15 mouse cellular contexts compared by ENCODE assay signal in the genomic region with DNA sequence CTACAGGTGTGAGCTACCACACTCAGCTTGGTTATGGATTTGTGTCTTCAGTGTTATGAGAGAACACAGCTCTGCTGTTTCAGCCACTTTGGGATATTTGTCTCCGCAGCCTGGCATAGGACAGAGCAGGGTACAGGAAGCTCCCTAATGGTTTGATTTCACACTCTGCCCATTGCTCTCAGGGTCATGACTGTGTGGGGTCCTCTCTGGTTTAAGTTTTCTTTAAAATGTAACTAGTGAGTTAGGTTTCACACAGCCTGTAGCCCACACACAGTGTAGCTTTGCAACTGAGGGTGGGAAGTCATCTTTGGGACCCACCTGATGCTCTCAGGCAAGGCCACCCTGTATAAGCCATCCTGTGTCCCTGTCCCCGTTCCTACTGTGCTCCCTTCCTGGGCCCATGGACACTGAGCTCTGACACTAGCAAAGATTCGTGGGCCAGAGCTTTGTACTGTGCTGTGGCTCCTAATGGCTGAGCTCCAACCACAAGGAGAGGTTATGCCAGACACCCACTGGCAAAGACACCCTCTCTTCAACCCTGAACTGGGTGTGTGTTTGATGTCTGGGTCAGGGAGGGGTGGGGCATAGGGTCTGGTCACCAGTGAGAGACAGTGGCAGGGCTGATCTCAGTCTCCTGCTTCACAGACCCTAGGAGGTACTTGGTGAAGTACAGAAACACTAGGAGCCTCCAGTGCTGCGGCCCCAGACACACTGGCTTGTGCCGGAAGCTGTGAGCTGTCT. TPM values are rescaled to one million over a fixed set of nuclear protein-coding genes. Genes with fewer than 3 reads are reported as not detected.
DNase-seq lines count a peak whose midpoint lies in the region; ATAC-seq lines count a peak whose summit lies in the region.
"Not testable (repeated sequence)": the region's sequence is repeated elsewhere in the genome, so short reads cannot be mapped to it uniquely, and the experiment has no call there.
"Had no signal": no experiment of that assay in that cellular context is flagged by ENCODE, and none has a peak within 500 bp of the region (broad histone marks: within the 10 kb centered on the region; RNA-seq: fewer than 3 reads in every experiment).

No protein-coding gene starts in this region.

- H3K4me2 ChIP-seq in kidney, embryonic 16.5 days (replicated peaks; ENCODE audit: low read depth, low read length), result not testable (repeated sequence)

- peak; percentile 45 for DNase-seq in kidney, adult 18-20 months
- DNase-seq in kidney, adult 9 months, result peak; percentile 84
- DNase-seq in kidney, postnatal 14 days, result peak; percentile 19
- DNase-seq in kidney, postnatal 36 days, result peak; percentile 42 to 54

- ATAC-seq in erythroid progenitor cell, adult 5-6 weeks (replicated peaks; ENCODE audit: low FRiP score, poor library complexity, severe bottlenecking), result 0 out of 2 replicates have a peak, but pooled peaks have one; percentile 52
- peak; percentile 78 for ATAC-seq in kidney, embryonic 16.5 days (ENCODE audit: low FRiP score, low TSS enrichment)
- 0 out of 2 replicates have a peak, but pooled peaks have one; percentile 21 for ATAC-seq in neutrophil, adult 5-6 weeks (ENCODE audit: extremely low read depth, insufficient number of reproducible peaks, low FRiP score, poor library complexity, severe bottlenecking)

- not testable (repeated sequence) for H3K36me3 ChIP-seq in kidney, embryonic 16.5 days (ENCODE audit: insufficient read depth, low read length)

- 70% methylated on average over 5 of the region's 5 CpGs for WGBS in kidney, embryonic 16.5 days

- not testable (repeated sequence) for H3K4me1 ChIP-seq in kidney, embryonic 16.5 days (ENCODE audit: insufficient read depth, low read length)

- H3K9me3 ChIP-seq in kidney, embryonic 16.5 days (ENCODE audit: low read length), result not testable (repeated sequence)

- H3K27me3 ChIP-seq in kidney, embryonic 16.5 days (ENCODE audit: insufficient read depth, low read length), result not testable (repeated sequence)

- H3K9ac ChIP-seq in kidney, embryonic 16.5 days (replicated peaks; ENCODE audit: low read length), result not testable (repeated sequence)

- H3K27ac ChIP-seq in kidney, embryonic 16.5 days (ENCODE audit: low read length), result not testable (repeated sequence)

- not testable (repeated sequence) for H3K4me3 ChIP-seq in kidney, embryonic 16.5 days (ENCODE audit: low read length)

RNA-seq across cellular contexts. Expression of a gene that starts 1.0 kb away (rescaled TPM):
- total RNA-seq in erythroid progenitor cell, adult 5-6 weeks (2015; ENCODE audit: low replicate concordance), result 3.6 TPM in 1 of 2 replicates, not detected in the other
- total RNA-seq in erythroid progenitor cell, adult 5-6 weeks (2017; ENCODE audit: low replicate concordance), result not detected in 2 replicates
- not detected in 2 replicates for polyA plus RNA-seq in kidney, embryonic 16.5 days (2015; fragmentation: Nextera tagmentation; extraction: Ambion mirVana)
- total RNA-seq in neutrophil, adult 5-6 weeks (2017), result not detected in 2 replicates
- total RNA-seq: ES-E14, MEL had no signal
- polyA plus RNA-seq: C2C12; embryonic facial prominence, embryonic 11.5 days; forebrain, embryonic 10.5 days; forebrain, embryonic 12.5 days; forebrain, embryonic 14.5 days; forebrain, embryonic 16.5 days had no signal

RNA-seq across cellular contexts. Expression of a gene that starts 14.7 kb away (rescaled TPM):
- 1.3 and 6.5 TPM in 2 replicates for total RNA-seq in erythroid progenitor cell, adult 5-6 weeks (2015; ENCODE audit: low replicate concordance)
- 1.1 and 2.4 TPM in 2 replicates for total RNA-seq in erythroid progenitor cell, adult 5-6 weeks (2017; ENCODE audit: low replicate concordance)
- 3.7 and 5.1 TPM in 2 replicates for polyA plus RNA-seq in kidney, embryonic 16.5 days (2015; fragmentation: Nextera tagmentation; extraction: Ambion mirVana)
- total RNA-seq in neutrophil, adult 5-6 weeks (2017), result 0.25 TPM in 1 of 2 replicates, not detected in the other
- total RNA-seq: MEL had no signal
- polyA plus RNA-seq: C2C12 had no signal

RNA-seq across cellular contexts. Expression of a gene that starts 22.5 kb away (rescaled TPM):
- total RNA-seq in erythroid progenitor cell, adult 5-6 weeks (2015; ENCODE audit: low replicate concordance), result 28.5 and 29.3 TPM in 2 replicates
- 28.2 and 34.4 TPM in 2 replicates for total RNA-seq in erythroid progenitor cell, adult 5-6 weeks (2017; ENCODE audit: low replicate concordance)
- polyA plus RNA-seq in kidney, embryonic 16.5 days (2015; fragmentation: Nextera tagmentation; extraction: Ambion mirVana), result 19.4 and 23.1 TPM in 2 replicates
- 628 and 632 TPM in 2 replicates for total RNA-seq in neutrophil, adult 5-6 weeks (2017)

RNA-seq across cellular contexts. Expression of a gene that starts 27.9 kb away (rescaled TPM):
- total RNA-seq in erythroid progenitor cell, adult 5-6 weeks (2015; ENCODE audit: low replicate concordance), result 5.4 TPM in 2 replicates
- total RNA-seq in erythroid progenitor cell, adult 5-6 weeks (2017; ENCODE audit: low replicate concordance), result 4.7 and 6.8 TPM in 2 replicates
- polyA plus RNA-seq in kidney, embryonic 16.5 days (2015; fragmentation: Nextera tagmentation; extraction: Ambion mirVana), result 3.9 and 5.1 TPM in 2 replicates
- 78.5 and 85.2 TPM in 2 replicates for total RNA-seq in neutrophil, adult 5-6 weeks (2017)

RNA-seq across cellular contexts. Expression of a gene that starts 28.9 kb away (rescaled TPM):
- not detected in 2 replicates for total RNA-seq in erythroid progenitor cell, adult 5-6 weeks (2015; ENCODE audit: low replicate concordance)
- not detected in 2 replicates for total RNA-seq in erythroid progenitor cell, adult 5-6 weeks (2017; ENCODE audit: low replicate concordance)
- 44.8 and 47.5 TPM in 2 replicates for polyA plus RNA-seq in kidney, embryonic 16.5 days (2015; fragmentation: Nextera tagmentation; extraction: Ambion mirVana)
- not detected in 2 replicates for total RNA-seq in neutrophil, adult 5-6 weeks (2017)

Comparison
In these comparisons a context has a peak if more than half of its experiments do, and no peak if none do; other contexts are left out.
1. ATAC-seq: peak in every context shown above with its lines; median percentile 78 in kidney, embryonic 16.5 days; 52 in erythroid progenitor cell, adult 5-6 weeks; 21 in neutrophil, adult 5-6 weeks.
2. DNase-seq: peak in every context shown above with its lines; median percentile 84 in kidney, adult 9 months; 48 in kidney, postnatal 36 days; 45 in kidney, adult 18-20 months; 19 in kidney, postnatal 14 days.
3. RNA of a gene that starts 22.5 kb away (total RNA-seq): 628 to 632 TPM in neutrophil, adult 5-6 weeks; 28.2 to 34.4 TPM in erythroid progenitor cell, adult 5-6 weeks; every median in the first group is over 10 times any median in the second.